Mouse (Mus musculus): ENCODE data around the gene Fam241b.

The Fam241b gene

GRCm38 (mm10) chr10:62113865-62114647 is 29.7 kb downstream of the Fam241b start:
- TF ChIP-seq CTCF (conservative IDR thresholded peaks at IDR 0.05; ENCODE audit: low read length) (no peak), POU5F1 (IDR thresholded peaks at IDR 0.05; ENCODE audit: borderline replicate concordance, low read length) (no peak)
- H3K36me3 ChIP-seq (ENCODE audit: insufficient read depth, low read length) = no peaks in the 10 kb centered on the region
- H3K27me3 ChIP-seq (ENCODE audit: insufficient read depth, low read length) = peaks cover 61% of the 10 kb centered on the region
- H3K4me3 ChIP-seq (replicated peaks; ENCODE audit: low read length) = no peak overlapping the region
- no peaks in the 10 kb centered on the region for H3K9me3 ChIP-seq (ENCODE audit: low read length)
- H3K4me1 ChIP-seq (replicated peaks; ENCODE audit: low read depth, low read length) = peaks cover 21% of the 10 kb centered on the region

DNA sequence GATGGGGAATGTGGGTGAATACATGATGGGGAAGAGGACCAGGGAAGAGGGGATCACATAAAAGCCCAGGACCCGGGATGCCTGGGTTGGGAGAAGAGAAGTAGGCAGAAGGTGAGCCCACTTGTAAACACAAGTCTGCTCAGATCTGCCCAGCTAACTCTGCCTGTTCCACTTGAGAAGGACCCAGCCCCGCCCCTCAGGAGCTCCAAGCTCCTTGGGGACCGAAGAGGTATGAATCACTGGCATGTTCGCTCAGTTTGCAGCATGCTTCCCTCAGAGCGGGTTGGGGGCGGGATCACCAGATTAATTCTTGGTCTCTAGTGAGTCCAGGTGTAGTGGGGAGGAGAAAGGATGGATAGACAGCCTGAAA is 32.5 kb downstream of the Fam241b start:
- H3K9me3 ChIP-seq (ENCODE audit: low read length) = no peaks in the 10 kb centered on the region
- H3K4me1 ChIP-seq (replicated peaks; ENCODE audit: low read depth, low read length) = peaks cover 40% of the 10 kb centered on the region
- H3K27me3 ChIP-seq (ENCODE audit: insufficient read depth, low read length) = peaks cover 66% of the 10 kb centered on the region
- H3K36me3 ChIP-seq (ENCODE audit: insufficient read depth, low read length) = no peaks in the 10 kb centered on the region
- peak overlapping the region; percentile 89 for H3K4me3 ChIP-seq (replicated peaks; ENCODE audit: low read length)
- no peak for TF ChIP-seq NANOG (IDR thresholded peaks at IDR 0.05; ENCODE audit: borderline replicate concordance, low read length)
- TF ChIP-seq POU5F1 (IDR thresholded peaks at IDR 0.05; ENCODE audit: borderline replicate concordance, low read length) = no peak
- no peak for TF ChIP-seq CTCF (conservative IDR thresholded peaks at IDR 0.05; ENCODE audit: low read length)

DNA sequence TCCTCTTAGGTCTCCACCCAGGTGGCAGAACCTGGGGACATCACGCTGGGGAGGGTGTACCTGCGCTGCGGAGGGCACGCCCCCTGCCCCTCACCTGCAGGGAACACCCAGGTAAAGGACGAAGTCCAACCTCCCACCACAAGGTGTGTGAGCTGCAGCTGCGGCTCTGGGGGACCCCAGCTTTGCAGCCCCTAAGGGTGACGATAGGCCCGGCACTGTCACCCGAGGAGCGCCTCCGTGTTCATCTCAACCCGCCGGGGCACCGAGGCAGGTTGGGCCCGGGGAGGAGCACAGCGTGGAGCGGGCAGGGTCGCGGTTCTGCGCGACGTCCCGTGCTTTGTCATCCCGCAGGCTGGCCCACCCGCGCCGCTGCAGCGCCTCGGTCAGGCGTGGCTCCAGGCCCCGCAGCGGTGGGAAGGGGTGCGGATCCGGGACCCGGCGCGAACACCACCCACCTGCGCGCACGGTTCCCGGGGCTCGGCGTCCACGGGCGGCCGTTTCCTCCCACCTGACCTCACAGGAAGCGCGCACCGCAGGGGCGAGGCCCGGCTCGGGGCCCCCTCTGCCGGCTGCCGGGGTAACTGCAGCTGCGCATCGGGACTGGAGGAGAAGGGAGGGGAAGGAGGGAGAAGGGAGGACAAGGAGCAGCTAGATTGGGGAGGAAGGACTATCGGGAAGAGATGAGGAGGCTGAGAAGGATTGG is 33.1 kb downstream of the Fam241b start:
- no peaks in the 10 kb centered on the region for H3K36me3 ChIP-seq (ENCODE audit: insufficient read depth, low read length)
- peaks cover 40% of the 10 kb centered on the region for H3K4me1 ChIP-seq (replicated peaks; ENCODE audit: low read depth, low read length)
- H3K9me3 ChIP-seq (ENCODE audit: low read length) = no peaks in the 10 kb centered on the region
- TF ChIP-seq NANOG (IDR thresholded peaks at IDR 0.05; ENCODE audit: borderline replicate concordance, low read length) (no peak), CTCF (conservative IDR thresholded peaks at IDR 0.05; ENCODE audit: low read length) (peak; percentile 35)
- peaks cover 62% of the 10 kb centered on the region for H3K27me3 ChIP-seq (ENCODE audit: insufficient read depth, low read length)
- peak overlapping the region; percentile 89 for H3K4me3 ChIP-seq (replicated peaks; ENCODE audit: low read length)

- no peaks in the 10 kb centered on the region for H3K9me3 ChIP-seq (ENCODE audit: low read length)
- no peak for TF ChIP-seq POU5F1 (IDR thresholded peaks at IDR 0.05; ENCODE audit: borderline replicate concordance, low read length)
- TF ChIP-seq NANOG (IDR thresholded peaks at IDR 0.05; ENCODE audit: borderline replicate concordance, low read length) = no peak
- no peak for TF ChIP-seq CTCF (conservative IDR thresholded peaks at IDR 0.05; ENCODE audit: low read length)
- H3K4me3 ChIP-seq (replicated peaks; ENCODE audit: low read length) = no peak overlapping the region
- H3K36me3 ChIP-seq (ENCODE audit: insufficient read depth, low read length) = no peaks in the 10 kb centered on the region
- H3K27me3 ChIP-seq (ENCODE audit: insufficient read depth, low read length) = peaks cover 64% of the 10 kb centered on the region
- peaks cover 40% of the 10 kb centered on the region for H3K4me1 ChIP-seq (replicated peaks; ENCODE audit: low read depth, low read length)
Measured at GRCm38 (mm10) chr10:62107048-62107447, 36.7 kb downstream of the Fam241b start.

DNA sequence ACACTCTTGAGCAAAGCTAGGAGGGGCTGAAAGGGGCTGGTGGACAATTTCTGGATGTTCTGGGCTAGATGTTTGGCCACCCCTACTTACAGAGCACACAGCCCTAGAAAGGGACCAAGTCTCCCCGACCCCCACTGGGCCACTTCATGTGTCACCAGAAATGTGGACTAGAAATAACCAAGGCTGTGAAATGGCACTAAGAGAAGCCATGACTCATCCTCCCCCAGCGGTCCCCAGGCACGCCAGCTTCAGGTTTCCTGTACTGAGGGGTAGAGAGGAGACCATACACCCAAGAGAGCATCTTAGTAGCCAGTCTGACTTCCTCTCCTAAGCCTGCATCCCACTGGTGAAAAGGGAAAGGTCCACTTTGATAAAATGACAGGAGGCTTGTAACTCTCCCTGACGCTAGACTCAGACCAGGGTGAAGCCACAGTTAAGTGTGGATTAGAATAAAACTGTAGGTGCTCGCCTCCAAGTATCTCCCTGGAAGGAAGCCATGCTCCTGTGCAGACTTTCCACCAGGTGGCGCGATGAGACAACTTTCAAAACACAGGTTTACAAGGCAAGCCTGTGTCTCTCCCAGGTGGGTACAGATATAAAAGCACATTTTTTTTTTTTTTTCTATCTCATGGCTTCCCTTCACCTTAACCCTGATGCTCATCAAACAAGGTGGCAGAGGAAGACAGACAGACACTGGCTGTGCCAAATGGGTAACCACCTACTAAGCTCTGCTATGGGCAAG is 38.7 kb downstream of the Fam241b start:
- peaks cover 31% of the 10 kb centered on the region for H3K4me1 ChIP-seq (replicated peaks; ENCODE audit: low read depth, low read length)
- H3K4me3 ChIP-seq (replicated peaks; ENCODE audit: low read length) = no peak overlapping the region
- peaks cover 63% of the 10 kb centered on the region for H3K27me3 ChIP-seq (ENCODE audit: insufficient read depth, low read length)
- H3K36me3 ChIP-seq (ENCODE audit: insufficient read depth, low read length) = no peaks in the 10 kb centered on the region
- no peak for TF ChIP-seq NANOG (IDR thresholded peaks at IDR 0.05; ENCODE audit: borderline replicate concordance, low read length)
- TF ChIP-seq CTCF (conservative IDR thresholded peaks at IDR 0.05; ENCODE audit: low read length) = peak; percentile 63
- H3K9me3 ChIP-seq (ENCODE audit: low read length) = no peaks in the 10 kb centered on the region

DNA sequence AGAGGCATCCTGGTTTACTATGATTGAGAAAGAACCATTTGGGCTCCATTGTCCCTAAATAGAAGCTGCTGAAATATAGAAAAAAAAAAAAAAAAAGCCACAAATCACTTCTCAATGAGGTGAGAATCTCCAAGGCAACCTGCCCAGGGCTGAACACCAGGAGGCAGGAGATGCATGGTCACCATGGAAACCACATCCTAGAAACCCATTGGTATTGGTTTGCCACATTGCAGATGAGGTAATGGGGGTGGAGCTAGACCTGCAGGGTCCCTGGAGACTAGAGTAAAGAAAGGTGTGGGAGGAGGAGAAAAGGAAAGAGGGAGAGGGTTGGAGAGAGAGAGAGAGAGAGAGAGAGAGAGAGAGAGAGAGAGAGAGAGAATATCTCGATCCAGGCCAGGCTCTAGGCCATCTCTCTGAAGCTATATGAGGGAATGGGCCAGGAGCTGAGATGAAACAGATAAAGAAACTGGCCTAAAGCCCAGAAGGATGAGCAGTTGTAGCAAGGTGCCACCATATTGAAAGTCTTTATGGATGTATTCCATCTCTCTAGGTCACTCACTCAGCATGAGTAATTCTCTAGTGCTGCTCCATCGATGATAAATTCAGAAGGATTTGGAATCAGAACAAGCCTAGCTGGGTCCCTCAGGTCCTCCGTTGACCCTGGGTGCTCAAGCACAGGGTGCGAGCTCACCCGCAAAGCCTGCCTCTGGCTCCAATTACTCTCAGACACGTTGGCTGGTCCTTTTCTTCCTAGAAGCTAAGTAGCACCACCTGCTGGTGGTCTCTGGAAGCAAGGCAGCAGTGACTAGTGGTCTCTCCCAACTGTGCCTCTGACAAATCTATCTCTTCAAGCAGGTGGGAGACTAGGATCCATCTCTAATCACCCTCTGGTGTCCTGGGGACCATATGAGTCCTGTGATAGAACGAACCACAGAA is 41.9 kb downstream of the Fam241b start:
- H3K4me1 ChIP-seq (replicated peaks; ENCODE audit: low read depth, low read length) = peaks cover 9% of the 10 kb centered on the region
- H3K9me3 ChIP-seq (ENCODE audit: low read length) = no peaks in the 10 kb centered on the region
- no peaks in the 10 kb centered on the region for H3K36me3 ChIP-seq (ENCODE audit: insufficient read depth, low read length)
- no peak overlapping the region for H3K4me3 ChIP-seq (replicated peaks; ENCODE audit: low read length)
- H3K27me3 ChIP-seq (ENCODE audit: insufficient read depth, low read length) = peaks cover 48% of the 10 kb centered on the region
- TF ChIP-seq CTCF (conservative IDR thresholded peaks at IDR 0.05; ENCODE audit: low read length) (peak; percentile 76), POU5F1 (IDR thresholded peaks at IDR 0.05; ENCODE audit: borderline replicate concordance, low read length) (no peak), NANOG (IDR thresholded peaks at IDR 0.05; ENCODE audit: borderline replicate concordance, low read length) (no peak)

- Histone ChIP-seq H3K4me1 (replicated peaks; ENCODE audit: low read depth, low read length) (peaks cover 16% of the 10 kb centered on the region), H3K4me3 (replicated peaks; ENCODE audit: low read length) (no peak overlapping the region), H3K9me3 (ENCODE audit: low read length) (no peaks in the 10 kb centered on the region), H3K36me3 (ENCODE audit: insufficient read depth, low read length) (no peaks in the 10 kb centered on the region), H3K27me3 (ENCODE audit: insufficient read depth, low read length) (peaks cover 48% of the 10 kb centered on the region)
- TF ChIP-seq NANOG (IDR thresholded peaks at IDR 0.05; ENCODE audit: borderline replicate concordance, low read length) = no peak
Measured at GRCm38 (mm10) chr10:62099749-62100403, 43.8 kb downstream of the Fam241b start.

Measured in E14TG2a.4 (cell line).